Mouse (Mus musculus): ENCODE measurements at regions not wholly inside any gene's neighbourhood (a gene's known extent, or its start where the extent isn't known, plus 50 kb on each side); places are given as distances from the start of the nearest gene placed in this dataset.

DNA sequence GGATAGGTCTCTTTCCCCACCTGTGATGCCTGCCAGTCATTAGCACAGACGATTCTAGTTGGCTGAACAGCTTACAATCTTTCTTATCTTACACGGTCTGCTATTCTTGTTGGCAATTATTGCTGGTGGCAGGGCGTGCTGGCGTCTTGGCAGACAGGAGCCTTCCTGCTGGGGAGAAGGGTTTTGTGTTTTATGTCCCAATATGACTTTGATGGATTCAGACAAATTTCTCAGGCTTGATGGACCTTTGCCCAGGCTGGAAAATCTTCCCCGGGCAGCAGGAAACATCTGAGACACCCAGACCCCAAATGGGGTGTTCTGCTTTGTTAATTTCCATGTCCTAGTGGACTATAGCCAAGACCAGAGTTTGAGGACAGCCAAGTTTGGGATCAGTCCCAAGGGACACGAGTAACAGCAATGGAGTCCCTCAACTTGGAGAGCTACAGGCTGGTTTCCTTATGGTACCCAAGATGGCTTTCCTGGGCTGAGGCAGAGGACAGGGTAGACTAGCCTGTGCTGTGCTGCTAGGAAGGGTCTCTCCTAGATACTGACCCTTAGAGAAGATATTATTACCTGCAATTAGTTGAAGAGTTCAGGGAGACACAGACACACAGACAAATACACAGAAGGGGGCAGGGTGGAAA lies 249.8 kb downstream of the En1 start:
- no peak for TF ChIP-seq GATA1 (IDR thresholded peaks at IDR 0.05; ENCODE audit: borderline replicate concordance, low read length)
- no peak for TF ChIP-seq FLI1 (IDR thresholded peaks at IDR 0.05; ENCODE audit: low read length)
